Mouse (Mus musculus): ENCODE measurements at regions not wholly inside any gene's neighbourhood (a gene's known extent, or its start where the extent isn't known, plus 50 kb on each side); places are given as distances from the start of the nearest gene placed in this dataset.
A peak's percentile ranks its signal among the peaks of the same experiment; 100 is the strongest.

DNA sequence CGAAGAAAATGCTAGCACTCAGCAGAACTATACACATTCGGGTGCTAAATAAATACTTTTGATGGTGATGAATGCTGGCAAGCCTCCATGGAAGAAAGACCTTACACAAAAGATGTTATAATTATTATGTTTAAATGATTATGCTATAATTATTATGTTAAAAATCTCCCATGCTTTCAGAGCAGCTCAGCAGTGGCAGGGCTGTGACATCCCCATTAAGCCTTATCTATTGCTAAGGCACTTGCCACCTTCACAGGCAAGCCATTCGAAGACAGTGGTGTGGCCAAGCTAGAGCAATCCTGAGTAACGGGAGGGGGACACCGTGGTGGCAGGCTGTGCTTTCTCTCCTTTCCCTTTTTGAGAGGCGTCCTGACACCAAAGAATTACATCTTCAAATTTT lies 869.9 kb downstream of the Tmem182 start:
- WGBS: 51% methylated on average over 6 of the region's 6 CpGs
- H3K9me3 ChIP-seq (ENCODE audit: low read length): no peaks in the 10 kb centered on the region
- H3K4me2 ChIP-seq (replicated peaks; ENCODE audit: low read depth, low read length): no peak overlapping the region
- TF ChIP-seq CTCF (IDR thresholded peaks at IDR 0.05): no peak
- TF ChIP-seq EP300 (IDR thresholded peaks at IDR 0.05): no peak
- no peak overlapping the region for H3K9ac ChIP-seq (replicated peaks; ENCODE audit: low read depth)
- H3K4me3 ChIP-seq (ENCODE audit: low read depth, low read length): no peak overlapping the region
- DNase-seq (ENCODE audit: low spot score): no peak
- no peaks in the 10 kb centered on the region for H3K36me3 ChIP-seq (ENCODE audit: insufficient read depth, low read length)
- no peak for ATAC-seq
- no peaks in the 10 kb centered on the region for H3K4me1 ChIP-seq (ENCODE audit: insufficient read depth, low read depth, low read length)
- no peaks in the 10 kb centered on the region for H3K27me3 ChIP-seq (replicated peaks; ENCODE audit: insufficient read depth, low read length)
- H3K27ac ChIP-seq (ENCODE audit: low read length): no peak overlapping the region

DNA sequence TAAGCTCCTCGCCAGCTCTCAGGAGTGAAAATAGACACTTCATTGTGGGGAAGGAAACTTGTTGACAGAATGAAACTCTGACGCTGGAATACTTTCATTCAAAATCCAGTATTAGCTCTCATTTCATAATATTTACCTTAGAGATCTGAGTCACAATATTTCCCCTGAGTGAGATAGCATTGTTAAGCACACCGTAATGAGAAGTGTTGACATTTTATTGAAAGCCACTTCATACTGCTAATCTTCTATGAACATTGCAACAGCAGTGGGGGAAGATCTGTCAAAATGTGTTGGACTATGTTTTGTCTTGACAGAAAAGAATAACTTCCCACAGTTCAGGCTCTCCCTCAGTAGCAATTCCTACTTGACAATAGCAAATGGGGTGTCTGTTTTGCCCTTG lies 900.3 kb downstream of the Tmem182 start:
- Histone ChIP-seq H3K4me3 (ENCODE audit: low read depth, low read length) (no peak overlapping the region), H3K27me3 (replicated peaks; ENCODE audit: insufficient read depth, low read length) (no peaks in the 10 kb centered on the region), H3K27ac (ENCODE audit: low read length) (no peak overlapping the region), H3K36me3 (ENCODE audit: insufficient read depth, low read length) (no peaks in the 10 kb centered on the region), H3K9ac (replicated peaks; ENCODE audit: low read depth) (no peak overlapping the region), H3K9me3 (ENCODE audit: low read length) (no peaks in the 10 kb centered on the region), H3K4me2 (replicated peaks; ENCODE audit: low read depth, low read length) (no peak overlapping the region), H3K4me1 (ENCODE audit: insufficient read depth, low read depth, low read length) (no peaks in the 10 kb centered on the region)
- ATAC-seq: peak; percentile 44
- WGBS: 13% methylated on average over 3 of the region's 3 CpGs
- DNase-seq (ENCODE audit: low spot score): peak; percentile 53
- TF ChIP-seq EP300 (IDR thresholded peaks at IDR 0.05) (0 out of 2 replicates have a peak, but pooled peaks have one; percentile 33), CTCF (IDR thresholded peaks at IDR 0.05) (no peak)

DNA sequence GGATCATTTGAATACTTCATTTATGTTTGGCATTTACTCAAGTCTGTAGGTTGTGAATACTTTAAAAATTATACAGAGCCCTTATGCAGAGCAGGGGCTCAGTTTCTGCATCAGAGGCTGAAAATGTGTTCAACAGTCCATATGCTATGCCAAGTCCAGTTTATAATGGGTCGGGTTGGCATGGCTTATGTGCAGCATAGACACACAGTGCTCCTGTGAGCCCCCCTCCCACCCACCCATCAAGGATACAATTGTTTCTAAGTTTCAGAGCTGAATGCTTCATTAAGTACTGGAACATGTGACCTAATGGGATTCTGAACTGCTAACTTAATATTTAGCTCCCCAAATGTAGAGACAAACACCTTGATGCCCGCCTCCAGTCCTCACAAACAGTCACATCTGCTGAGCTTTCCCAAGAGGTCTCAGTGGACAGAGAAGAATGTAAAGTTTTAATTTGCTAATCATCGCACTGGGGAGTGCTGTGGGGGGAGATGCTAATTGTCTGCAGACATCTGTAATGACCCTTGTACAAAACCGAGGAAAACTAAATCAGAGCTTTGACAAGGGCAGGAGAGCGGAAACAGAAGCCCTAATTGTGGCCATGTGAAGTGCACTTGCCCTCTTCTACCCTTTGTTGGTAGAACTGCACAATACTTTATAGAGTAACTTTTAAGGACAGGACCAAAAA lies 937.4 kb downstream of the Tmem182 start:
- Histone ChIP-seq H3K36me3 (ENCODE audit: insufficient read depth, low read length) (no peaks in the 10 kb centered on the region), H3K9ac (replicated peaks; ENCODE audit: low read depth) (no peak overlapping the region), H3K4me2 (replicated peaks; ENCODE audit: low read depth, low read length) (no peak overlapping the region), H3K27me3 (replicated peaks; ENCODE audit: insufficient read depth, low read length) (no peaks in the 10 kb centered on the region), H3K4me1 (ENCODE audit: insufficient read depth, low read depth, low read length) (no peaks in the 10 kb centered on the region), H3K27ac (ENCODE audit: low read length) (no peak overlapping the region), H3K4me3 (ENCODE audit: low read depth, low read length) (no peak overlapping the region), H3K9me3 (ENCODE audit: low read length) (no peaks in the 10 kb centered on the region)
- no peak for ATAC-seq
- no peak for TF ChIP-seq CTCF (IDR thresholded peaks at IDR 0.05)
- TF ChIP-seq EP300 (IDR thresholded peaks at IDR 0.05): no peak
- 84% methylated on average over 5 of the region's 5 CpGs for WGBS
- no peak for DNase-seq (ENCODE audit: low spot score)

DNA sequence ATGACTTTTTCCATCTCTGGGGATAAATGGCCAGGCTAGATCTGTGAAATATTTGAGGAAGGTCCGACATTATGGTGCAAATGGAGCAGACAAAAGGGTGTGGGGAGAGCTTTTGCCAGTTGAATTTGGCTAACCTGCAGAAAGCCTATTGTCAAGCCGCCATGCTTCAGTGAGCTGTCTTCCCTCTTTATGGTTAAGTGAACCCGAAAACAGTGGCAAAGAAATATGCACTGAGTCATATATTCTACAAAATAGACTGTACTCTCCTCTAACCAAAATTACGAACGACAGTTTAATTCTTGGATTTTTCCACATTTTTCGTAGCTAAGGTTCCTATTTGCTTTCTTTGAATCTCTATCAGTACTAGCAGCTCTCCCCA lies 937.9 kb downstream of the Tmem182 start:
- Histone ChIP-seq H3K9me3 (ENCODE audit: low read length) (no peaks in the 10 kb centered on the region), H3K27ac (ENCODE audit: low read length) (no peak overlapping the region), H3K4me3 (ENCODE audit: low read depth, low read length) (no peak overlapping the region), H3K4me2 (replicated peaks; ENCODE audit: low read depth, low read length) (no peak overlapping the region), H3K9ac (replicated peaks; ENCODE audit: low read depth) (no peak overlapping the region), H3K27me3 (replicated peaks; ENCODE audit: insufficient read depth, low read length) (no peaks in the 10 kb centered on the region), H3K4me1 (ENCODE audit: insufficient read depth, low read depth, low read length) (no peaks in the 10 kb centered on the region), H3K36me3 (ENCODE audit: insufficient read depth, low read length) (no peaks in the 10 kb centered on the region)
- no peak for TF ChIP-seq EP300 (IDR thresholded peaks at IDR 0.05)
- no peak for TF ChIP-seq CTCF (IDR thresholded peaks at IDR 0.05)
- WGBS: 83% methylated on average over 6 of the region's 6 CpGs
- ATAC-seq (no peak), DNase-seq (ENCODE audit: low spot score) (no peak)

DNA sequence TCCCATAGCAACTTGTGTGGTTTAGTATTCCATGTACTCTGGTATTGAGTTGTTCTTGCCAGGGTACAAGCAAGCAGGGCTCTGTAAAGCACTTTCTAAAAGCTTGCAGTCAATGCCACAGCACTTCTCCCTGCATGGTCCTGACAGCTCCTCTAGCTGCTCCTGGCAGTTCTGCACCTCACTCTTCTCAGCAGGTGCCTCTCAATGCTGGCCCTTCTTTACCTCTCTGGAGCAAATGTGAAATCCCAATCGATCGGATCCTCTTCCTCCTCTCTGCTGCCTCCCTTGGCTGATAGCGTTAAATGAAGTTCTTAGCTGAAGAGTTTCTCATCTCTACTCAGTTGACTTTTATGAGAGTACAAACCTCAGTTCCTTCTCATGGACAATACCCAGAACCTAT lies 939.1 kb downstream of the Tmem182 start:
- whole genome bisulfite sequencing: 56% methylated on average over 3 of the region's 3 CpGs
- H3K9me3 ChIP-seq (ENCODE audit: low read length): no peaks in the 10 kb centered on the region
- no peak for ATAC-seq
- no peaks in the 10 kb centered on the region for H3K4me1 ChIP-seq (ENCODE audit: insufficient read depth, low read depth, low read length)
- no peak overlapping the region for H3K4me3 ChIP-seq (ENCODE audit: low read depth, low read length)
- no peaks in the 10 kb centered on the region for H3K36me3 ChIP-seq (ENCODE audit: insufficient read depth, low read length)
- H3K27ac ChIP-seq (ENCODE audit: low read length): no peak overlapping the region
- H3K4me2 ChIP-seq (replicated peaks; ENCODE audit: low read depth, low read length): no peak overlapping the region
- no peaks in the 10 kb centered on the region for H3K27me3 ChIP-seq (replicated peaks; ENCODE audit: insufficient read depth, low read length)
- H3K9ac ChIP-seq (replicated peaks; ENCODE audit: low read depth): no peak overlapping the region
- no peak for DNase-seq (ENCODE audit: low spot score)
- no peak for TF ChIP-seq EP300 (IDR thresholded peaks at IDR 0.05)
- TF ChIP-seq CTCF (IDR thresholded peaks at IDR 0.05): no peak

DNA sequence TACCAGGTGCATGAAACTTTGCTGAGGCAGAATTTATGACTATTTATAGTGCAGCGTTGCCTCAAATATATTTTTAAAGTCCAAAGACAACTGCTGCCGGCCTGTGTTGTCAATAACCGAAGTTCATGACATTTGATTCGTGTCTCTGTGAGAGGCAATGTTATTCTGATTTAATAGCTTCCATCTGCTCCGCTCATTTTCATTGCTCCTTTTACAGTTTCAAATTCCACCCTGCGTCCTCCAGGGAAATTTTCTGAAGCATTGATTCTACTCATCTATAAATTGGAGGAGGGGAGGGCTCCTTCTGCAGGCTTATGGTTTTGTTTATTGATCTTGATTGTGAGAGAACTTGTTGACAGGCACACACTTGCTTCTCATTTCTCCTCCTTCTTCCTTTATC lies 936.2 kb upstream of the Pou3f3 start:
- no peak for DNase-seq (ENCODE audit: low spot score)

More for the DNA sequence above, 936.2 kb upstream of the Pou3f3 start:
- Histone ChIP-seq H3K27me3 (replicated peaks; ENCODE audit: insufficient read depth, low read length) (no peaks in the 10 kb centered on the region), H3K9ac (replicated peaks; ENCODE audit: low read depth) (no peak overlapping the region), H3K9me3 (ENCODE audit: low read length) (no peaks in the 10 kb centered on the region), H3K36me3 (ENCODE audit: insufficient read depth, low read length) (no peaks in the 10 kb centered on the region), H3K27ac (ENCODE audit: low read length) (no peak overlapping the region), H3K4me1 (ENCODE audit: insufficient read depth, low read depth, low read length) (no peaks in the 10 kb centered on the region), H3K4me2 (replicated peaks; ENCODE audit: low read depth, low read length) (no peak overlapping the region), H3K4me3 (ENCODE audit: low read depth, low read length) (no peak overlapping the region)
- no peak for TF ChIP-seq EP300 (IDR thresholded peaks at IDR 0.05)
- TF ChIP-seq CTCF (IDR thresholded peaks at IDR 0.05): no peak
- 75% methylated on average over 6 of the region's 6 CpGs for WGBS
- ATAC-seq: no peak

Measured in lung, postnatal 0 days (tissue).